Mouse (Mus musculus) hindbrain, embryonic 14.5 days (tissue): ENCODE data around the gene Cdrt4. TPM values are rescaled to one million over a fixed set of nuclear protein-coding genes. Genes with fewer than 3 reads are reported as not detected.

Source experiments
- ATAC-seq: fragments of 200-750 bp; cut with Nextera tagmentation; 2 replicates; pipeline ENCODE4 v1.8.0; 2017; ENCODE audit warnings: moderate number of reproducible peaks, mild to moderate bottlenecking, moderate TSS enrichment, moderate library complexity; ENCODE audit not compliant: low FRiP score
- DNase-seq: peaks from one replicate; pipeline ENCODE4 v3.0.0-alpha.2; 2015; ENCODE audit warnings: low spot score
- H3K27ac ChIP-seq: fragments of 300-500 bp; sonication (generic); 2 replicates; pipeline ENCODE4 v1.5.1; 2014; ENCODE audit warnings: mild to moderate bottlenecking, moderate library complexity
- H3K27me3 ChIP-seq: fragments of 300-500 bp; sonication (generic); 2 replicates; pipeline ENCODE4 v1.6.1; 2014; ENCODE audit warnings: mild to moderate bottlenecking, low read length, mixed read lengths; ENCODE audit not compliant: control insufficient read depth, insufficient read depth
- H3K36me3 ChIP-seq: fragments of 300-500 bp; sonication (generic); replicated peaks from 2 replicates; pipeline ENCODE4 v1.6.1; 2014; ENCODE audit not compliant: control insufficient read depth, insufficient read depth
- H3K4me1 ChIP-seq: fragments of 300-500 bp; sonication (generic); replicated peaks from 2 replicates; pipeline ENCODE4 v1.6.1; 2014; ENCODE audit warnings: antibody characterized with exemption, low read length, mixed read lengths; ENCODE audit not compliant: control insufficient read depth, insufficient read depth
- H3K4me2 ChIP-seq: fragments of 300-500 bp; sonication (generic); replicated peaks from 2 replicates; pipeline ENCODE4 v1.6.1; 2014; ENCODE audit warnings: mild to moderate bottlenecking, moderate library complexity
- H3K4me3 ChIP-seq: fragments of 300-500 bp; sonication (generic); replicated peaks from 2 replicates; pipeline ENCODE4 v1.5.1; 2014; ENCODE audit warnings: mild to moderate bottlenecking, low read length
- H3K9ac ChIP-seq: fragments of 300-500 bp; sonication (generic); 2 replicates; pipeline ENCODE4 v1.6.1; 2014
- H3K9me3 ChIP-seq: fragments of 300-500 bp; sonication (generic); 2 replicates; pipeline ENCODE4 v1.6.1; 2016; ENCODE audit warnings: low read length; ENCODE audit not compliant: control insufficient read depth
- WGBS: fragments of 180-500 bp; shearing (Covaris S2); extraction: QIAGEN DNeasy Blood & Tissue Kit; methylation state at CpG from one replicate; pipeline ENCODE4 v1.1.7; 2014; 5-methylcytosine and 5-hydroxymethylcytosine counted together
- polyA plus RNA-seq: library from polyadenylated mRNA; unstranded; fragments of >200 nt; fragmentation: Nextera tagmentation; extraction: Ambion mirVana; gene quantifications from 2 replicates; pipeline ENCODE4 v1.2.1, GENCODE M21; 2014

Cdrt4 gene
- polyA plus RNA-seq, 1 experiment from 2014 or later, result not detected

GRCm38 (mm10) chr11:62985075-62985474 is 34.1 kb downstream of the Cdrt4 start:
- WGBS, result 87% methylated on average over 3 of the region's 3 CpGs
- DNase-seq, result no peak
- Histone ChIP-seq H3K36me3 (no peaks in the 10 kb centered on the region), H3K4me2 (no peak overlapping the region), H3K27me3 (no peaks in the 10 kb centered on the region), H3K4me3 (no peak overlapping the region), H3K9me3 (no peaks in the 10 kb centered on the region), H3K9ac (no peak overlapping the region), H3K4me1 (0 out of 2 replicates have a peak, but pooled peaks cover 4% of the 10 kb centered on the region), H3K27ac (no peak overlapping the region)
- ATAC-seq, result no peak

DNA sequence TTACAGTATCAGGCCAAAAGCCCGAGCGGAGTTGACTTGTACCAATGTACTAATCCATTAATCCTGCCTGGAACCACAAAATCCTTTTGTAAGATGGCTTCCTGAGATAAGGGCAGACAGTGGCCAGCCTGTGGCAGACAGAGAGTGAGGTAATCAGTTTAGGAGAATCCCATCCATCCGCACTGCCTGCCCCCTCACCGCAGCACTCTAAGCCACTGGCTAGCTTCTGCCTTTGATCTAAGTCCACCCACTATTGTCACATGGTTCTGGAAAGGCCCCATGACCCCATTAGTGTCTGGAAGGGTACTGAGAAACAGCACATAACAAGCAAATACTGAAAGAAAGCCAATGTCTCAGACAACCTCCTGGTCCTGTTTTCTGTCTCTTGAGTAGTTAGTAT is 35.6 kb downstream of the Cdrt4 start:
- WGBS, result 82% methylated on average over 4 of the region's 4 CpGs
- Histone ChIP-seq H3K4me3 (no peak overlapping the region), H3K9me3 (no peaks in the 10 kb centered on the region), H3K9ac (no peak overlapping the region), H3K4me2 (no peak overlapping the region), H3K27ac (no peak overlapping the region), H3K27me3 (no peaks in the 10 kb centered on the region), H3K4me1 (0 out of 2 replicates have a peak, but pooled peaks cover 4% of the 10 kb centered on the region), H3K36me3 (no peaks in the 10 kb centered on the region)
- no peak for ATAC-seq
- DNase-seq, result no peak

- no peak overlapping the region for H3K27ac ChIP-seq
- DNase-seq, result no peak
- WGBS, result 97% methylated on average over 3 of the region's 3 CpGs
- H3K4me1 ChIP-seq, result no peaks in the 10 kb centered on the region
- no peaks in the 10 kb centered on the region for H3K27me3 ChIP-seq
- no peak overlapping the region for H3K4me3 ChIP-seq
- H3K9me3 ChIP-seq, result no peaks in the 10 kb centered on the region
- no peak for ATAC-seq
- H3K9ac ChIP-seq, result no peak overlapping the region
- H3K36me3 ChIP-seq, result no peaks in the 10 kb centered on the region
- H3K4me2 ChIP-seq, result no peak overlapping the region
These were observed 39.2 kb downstream of the Cdrt4 start for GRCm38 (mm10) chr11:62990150-62990685.

DNA sequence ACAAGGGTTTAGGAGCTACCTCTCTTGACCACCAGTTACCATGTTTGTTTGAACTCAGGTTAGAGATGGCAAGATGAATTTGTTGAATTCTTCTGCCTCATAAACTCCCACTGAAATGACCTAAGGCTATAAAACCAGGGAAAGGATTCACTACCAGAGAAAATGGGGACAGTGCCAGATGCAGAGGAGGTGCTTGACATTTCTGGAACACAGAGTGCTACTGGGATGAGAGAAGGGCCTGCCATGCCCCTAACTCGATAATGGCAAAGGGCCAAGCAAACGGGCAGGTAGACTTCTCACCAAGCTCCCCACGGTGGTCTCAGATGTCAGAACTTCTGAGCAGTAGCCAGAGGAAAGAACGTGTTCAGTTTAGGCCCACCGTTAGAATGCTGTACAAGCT is 39.8 kb downstream of the Cdrt4 start:
- Histone ChIP-seq H3K4me1 (no peaks in the 10 kb centered on the region), H3K36me3 (no peaks in the 10 kb centered on the region), H3K27me3 (no peaks in the 10 kb centered on the region), H3K27ac (no peak overlapping the region), H3K4me2 (no peak overlapping the region), H3K9me3 (no peaks in the 10 kb centered on the region), H3K4me3 (no peak overlapping the region), H3K9ac (no peak overlapping the region)
- DNase-seq (no peak), ATAC-seq (no peak)
- 89% methylated on average over 5 of the region's 5 CpGs for WGBS

DNA sequence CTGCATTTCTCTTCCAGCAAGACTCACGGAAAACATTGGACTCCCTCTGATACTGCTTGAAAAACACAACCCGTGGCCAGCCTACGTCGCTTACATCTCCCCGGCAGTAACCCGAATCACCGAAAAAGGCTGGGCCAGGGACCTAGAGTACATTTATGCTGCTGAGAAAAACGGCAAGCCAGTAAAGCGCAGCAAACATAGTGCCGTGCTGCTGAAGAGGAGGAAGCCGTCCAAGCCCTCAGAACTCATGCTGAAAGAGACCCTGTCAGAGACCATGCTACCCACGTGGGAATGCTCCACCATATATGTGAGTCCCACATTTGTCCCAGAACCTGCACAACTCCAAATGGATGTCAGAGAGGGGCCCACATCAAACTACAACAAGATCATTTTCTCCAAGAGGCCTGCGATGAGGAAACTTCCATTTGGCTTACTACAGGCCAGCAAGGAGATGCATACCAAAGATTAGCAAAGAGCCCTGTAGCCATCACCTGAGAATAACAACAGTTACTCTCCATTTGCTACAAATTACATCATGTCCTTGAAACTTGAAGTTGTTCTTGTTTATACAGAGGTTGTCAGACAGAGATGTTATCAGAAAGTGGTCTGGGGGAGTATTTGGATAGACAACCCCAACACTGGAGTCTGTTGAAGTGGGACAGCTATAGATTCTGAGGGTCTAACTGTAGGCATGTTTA is 41.7 kb downstream of the Cdrt4 start:
- Histone ChIP-seq H3K4me3 (no peak overlapping the region), H3K9ac (no peak overlapping the region), H3K36me3 (no peaks in the 10 kb centered on the region), H3K4me1 (0 out of 2 replicates have a peak, but pooled peaks cover 3% of the 10 kb centered on the region), H3K4me2 (no peak overlapping the region), H3K27me3 (no peaks in the 10 kb centered on the region), H3K27ac (no peak overlapping the region), H3K9me3 (no peaks in the 10 kb centered on the region)
- WGBS, result 91% methylated on average over 13 of the region's 13 CpGs
- ATAC-seq (no peak), DNase-seq (no peak)

- no peaks in the 10 kb centered on the region for H3K36me3 ChIP-seq
- ATAC-seq (no peak), DNase-seq (no peak)
- H3K4me2 ChIP-seq, result no peak overlapping the region
- H3K27ac ChIP-seq, result no peak overlapping the region
- H3K4me1 ChIP-seq, result 0 out of 2 replicates have a peak, but pooled peaks cover 3% of the 10 kb centered on the region
- H3K27me3 ChIP-seq, result no peaks in the 10 kb centered on the region
- no peak overlapping the region for H3K4me3 ChIP-seq
- WGBS, result 89% methylated on average over 9 of the region's 9 CpGs
- no peaks in the 10 kb centered on the region for H3K9me3 ChIP-seq
- H3K9ac ChIP-seq, result no peak overlapping the region
These were observed 44.2 kb downstream of the Cdrt4 start for GRCm38 (mm10) chr11:62995066-62995754.

DNA sequence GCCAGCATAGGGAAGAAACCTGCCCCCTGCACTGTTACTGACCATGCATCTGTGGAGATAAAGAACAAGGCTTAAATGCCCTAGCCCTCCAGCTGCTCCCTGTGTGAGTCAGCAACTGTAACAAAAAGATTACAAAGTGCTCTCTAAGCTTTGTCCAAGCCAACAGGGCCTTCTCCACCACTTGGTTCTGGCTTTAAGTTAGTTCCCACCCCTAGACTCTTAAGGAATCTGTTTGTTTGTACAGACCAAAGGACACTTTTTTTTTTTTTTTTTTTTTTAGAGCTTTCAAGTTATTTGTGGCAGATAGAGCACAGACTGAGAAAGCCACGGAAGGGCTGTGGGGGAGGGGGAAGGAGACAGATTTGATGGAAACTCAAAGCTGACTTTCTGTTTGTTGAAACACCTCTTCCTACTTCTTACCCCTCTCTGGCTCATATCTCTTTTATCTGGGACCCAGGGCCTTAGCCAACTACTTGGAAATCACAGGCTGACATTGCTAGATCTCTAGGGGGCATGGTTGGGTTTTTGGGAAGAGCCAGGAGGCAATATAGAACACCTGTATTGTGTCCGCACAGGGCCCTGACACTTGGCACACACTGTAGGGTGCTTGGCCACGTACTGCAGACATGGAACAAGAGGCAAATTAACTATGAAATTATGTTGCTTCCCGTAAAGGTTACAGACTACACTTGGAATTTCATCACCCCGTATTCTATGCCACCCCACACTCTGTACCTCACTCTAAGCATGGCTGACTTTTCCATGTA is 44.9 kb downstream of the Cdrt4 start:
- DNase-seq, result no peak
- 78% methylated on average over 5 of the region's 5 CpGs for WGBS
- no peaks in the 10 kb centered on the region for H3K9me3 ChIP-seq
- H3K36me3 ChIP-seq, result no peaks in the 10 kb centered on the region
- H3K27ac ChIP-seq, result no peak overlapping the region
- H3K4me1 ChIP-seq, result 0 out of 2 replicates have a peak, but pooled peaks cover 3% of the 10 kb centered on the region
- no peaks in the 10 kb centered on the region for H3K27me3 ChIP-seq
- no peak for ATAC-seq
- H3K4me3 ChIP-seq, result no peak overlapping the region
- H3K9ac ChIP-seq, result no peak overlapping the region
- no peak overlapping the region for H3K4me2 ChIP-seq

GRCm38 (mm10) chr11:62996522-62996898 is 45.5 kb downstream of the Cdrt4 start:
- no peaks in the 10 kb centered on the region for H3K27me3 ChIP-seq
- 85% methylated on average over 4 of the region's 4 CpGs for WGBS

More at GRCm38 (mm10) chr11:62996522-62996898, 45.5 kb downstream of the Cdrt4 start:
- H3K27ac ChIP-seq, result no peak overlapping the region
- no peak overlapping the region for H3K4me2 ChIP-seq
- H3K4me1 ChIP-seq, result 0 out of 2 replicates have a peak, but pooled peaks cover 3% of the 10 kb centered on the region
- H3K36me3 ChIP-seq, result no peaks in the 10 kb centered on the region
- ATAC-seq, result no peak
- no peak for DNase-seq
- no peaks in the 10 kb centered on the region for H3K9me3 ChIP-seq
- no peak overlapping the region for H3K4me3 ChIP-seq
- H3K9ac ChIP-seq, result no peak overlapping the region
